25 mouse cellular contexts compared by ENCODE assay signal in the genomic region with DNA sequence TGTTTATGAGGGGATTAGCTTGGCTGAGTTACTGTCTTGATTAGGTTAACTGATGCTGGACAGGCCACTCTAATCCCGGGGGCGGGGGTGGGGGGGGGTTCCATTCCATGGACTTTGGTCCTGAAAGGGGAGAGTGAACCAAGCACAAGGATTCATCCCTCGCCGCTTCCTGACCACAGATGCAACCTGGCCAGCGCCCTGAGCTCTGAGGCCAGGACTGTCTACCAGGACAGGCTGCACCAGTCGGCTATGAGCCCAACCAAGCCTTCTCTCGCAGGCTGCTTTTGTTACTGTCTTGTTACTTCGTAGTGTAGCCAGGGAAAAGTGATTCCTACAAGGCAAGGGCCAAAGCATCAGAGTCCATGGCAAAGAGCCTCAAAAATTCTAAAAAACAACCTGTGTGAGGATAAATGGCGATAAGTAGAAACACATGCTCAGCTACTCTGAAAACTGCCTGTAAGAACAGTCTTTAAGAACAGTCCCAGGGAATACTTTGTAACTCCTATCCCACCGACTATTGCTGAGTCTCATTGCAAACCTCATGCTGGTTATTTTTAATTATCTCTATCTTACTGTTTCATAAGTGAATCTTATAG.
DNase-seq lines count a peak whose midpoint lies in the region; ATAC-seq and TF ChIP-seq lines count a peak whose summit lies in the region.
"Had no signal": no experiment of that assay in that cellular context is flagged by ENCODE, and none has a peak within 500 bp of the region (broad histone marks: within the 10 kb centered on the region; RNA-seq: fewer than 3 reads in every experiment).

No protein-coding gene starts in this region.

- TF ChIP-seq CTCF in lung, postnatal 0 days (IDR thresholded peaks at IDR 0.05): no peak

- DNase-seq in cerebellum, adult 18-20 months: peak; percentile 30 to 47
- no peak for DNase-seq in cerebellum, postnatal 4 days (ENCODE audit: low spot score in 2 of 2)
- DNase-seq in embryonic facial prominence, embryonic 11.5 days (ENCODE audit: low spot score): peak; percentile 43
- DNase-seq in embryonic facial prominence, embryonic 10.5 days (ENCODE audit: low spot score): no peak
- DNase-seq in NIH3T3 (ENCODE audit: low read depth): peak; percentile 22
- peak; percentile 61 for DNase-seq in limb, embryonic 14.5 days (ENCODE audit: low spot score)
- no peak for DNase-seq in lung, postnatal 0 days (ENCODE audit: low spot score)
- DNase-seq in thymus, postnatal 10 days (ENCODE audit: low spot score in 2 of 2): no peak
- DNase-seq: adrenal gland, adult 2 months; adrenal gland, postnatal 25 days; embryo, embryonic 11 days; heart, adult 2 months; heart, postnatal 14 days; kidney, adult 18-20 months had no signal

- no peak for ATAC-seq in embryonic facial prominence, embryonic 11.5 days (replicated peaks; ENCODE audit: insufficient number of reproducible peaks, low FRiP score, low TSS enrichment, low read depth)
- ATAC-seq in limb, embryonic 14.5 days (ENCODE audit: low FRiP score, low read depth): peak; percentile 59; the same call in 1 of the 2 replicates
- ATAC-seq in lung, postnatal 0 days: no peak
- ATAC-seq: activated CD4-positive, CD25-positive, alpha-beta regulatory T cell, adult 4 months; forebrain, embryonic 14.5 days; intestine, embryonic 15.5 days; Patski had no signal

- H3K4me1 ChIP-seq in embryonic facial prominence, embryonic 11.5 days (ENCODE audit: control insufficient read depth, insufficient read depth, low read length): no peaks in the 10 kb centered on the region
- peaks cover 32% of the 10 kb centered on the region for H3K4me1 ChIP-seq in embryonic facial prominence, embryonic 10.5 days
- peaks cover 19% of the 10 kb centered on the region for H3K4me1 ChIP-seq in limb, embryonic 14.5 days (ENCODE audit: control insufficient read depth, insufficient read depth, low read length)
- H3K4me1 ChIP-seq in lung, postnatal 0 days (ENCODE audit: insufficient read depth, low read depth, low read length): no peaks in the 10 kb centered on the region
- H3K4me1 ChIP-seq: intestine, embryonic 15.5 days had no signal

- no peak overlapping the region for H3K4me3 ChIP-seq in embryonic facial prominence, embryonic 11.5 days (ENCODE audit: low read depth, low read length)
- no peak overlapping the region for H3K4me3 ChIP-seq in embryonic facial prominence, embryonic 10.5 days
- no peak overlapping the region for H3K4me3 ChIP-seq in limb, embryonic 14.5 days (replicated peaks; ENCODE audit: low read length)
- H3K4me3 ChIP-seq in lung, postnatal 0 days (ENCODE audit: low read depth, low read length): no peak overlapping the region
- H3K4me3 ChIP-seq: embryonic facial prominence, embryonic 15.5 days; erythroblast, embryonic 14.5 days; forebrain, embryonic 10.5 days; heart, adult 2 months; heart, embryonic 15.5 days; hindbrain, embryonic 10.5 days; intestine, embryonic 15.5 days had no signal

- WGBS in embryonic facial prominence, embryonic 11.5 days: 67% methylated on average over 10 of the region's 10 CpGs
- WGBS in embryonic facial prominence, embryonic 10.5 days: 77% methylated on average over 10 of the region's 10 CpGs
- WGBS in limb, embryonic 14.5 days: 50% methylated on average over 10 of the region's 10 CpGs
- WGBS in lung, postnatal 0 days: 79% methylated on average over 10 of the region's 10 CpGs

- H3K4me2 ChIP-seq in embryonic facial prominence, embryonic 11.5 days (ENCODE audit: low read depth, low read length): no peak overlapping the region
- H3K4me2 ChIP-seq in limb, embryonic 14.5 days (replicated peaks; ENCODE audit: low read depth, low read length, severe bottlenecking): no peak overlapping the region
- H3K4me2 ChIP-seq in lung, postnatal 0 days (replicated peaks; ENCODE audit: low read depth, low read length): no peak overlapping the region
- H3K4me2 ChIP-seq: embryonic facial prominence, embryonic 15.5 days; heart, embryonic 11.5 days; heart, embryonic 15.5 days; hindbrain, embryonic 14.5 days; intestine, embryonic 15.5 days had no signal

- no peaks in the 10 kb centered on the region for H3K27me3 ChIP-seq in embryonic facial prominence, embryonic 11.5 days (ENCODE audit: control insufficient read depth, insufficient read depth, low read length)
- no peaks in the 10 kb centered on the region for H3K27me3 ChIP-seq in embryonic facial prominence, embryonic 10.5 days (replicated peaks; ENCODE audit: low read depth, poor library complexity, severe bottlenecking)
- H3K27me3 ChIP-seq in limb, embryonic 14.5 days (ENCODE audit: control insufficient read depth, insufficient read depth, low read length): no peaks in the 10 kb centered on the region
- no peaks in the 10 kb centered on the region for H3K27me3 ChIP-seq in lung, postnatal 0 days (replicated peaks; ENCODE audit: insufficient read depth, low read length)
- H3K27me3 ChIP-seq: embryonic facial prominence, embryonic 15.5 days; heart, embryonic 15.5 days; intestine, embryonic 15.5 days; Patski had no signal

- H3K9ac ChIP-seq in embryonic facial prominence, embryonic 11.5 days (replicated peaks; ENCODE audit: low read length): no peak overlapping the region
- no peak overlapping the region for H3K9ac ChIP-seq in limb, embryonic 14.5 days (ENCODE audit: low read depth, low read length, severe bottlenecking)
- H3K9ac ChIP-seq in lung, postnatal 0 days (replicated peaks; ENCODE audit: low read depth): no peak overlapping the region
- H3K9ac ChIP-seq: embryonic facial prominence, embryonic 15.5 days; heart, embryonic 15.5 days; hindbrain, embryonic 14.5 days; intestine, embryonic 15.5 days had no signal

- H3K9me3 ChIP-seq in embryonic facial prominence, embryonic 11.5 days (replicated peaks; ENCODE audit: control insufficient read depth, low read length): no peaks in the 10 kb centered on the region
- no peaks in the 10 kb centered on the region for H3K9me3 ChIP-seq in embryonic facial prominence, embryonic 10.5 days
- H3K9me3 ChIP-seq in limb, embryonic 14.5 days (ENCODE audit: control insufficient read depth, low read length): no peaks in the 10 kb centered on the region
- no peaks in the 10 kb centered on the region for H3K9me3 ChIP-seq in lung, postnatal 0 days (ENCODE audit: low read length)
- H3K9me3 ChIP-seq: embryonic facial prominence, embryonic 15.5 days; forebrain, embryonic 10.5 days; heart, embryonic 15.5 days; hindbrain, embryonic 10.5 days; intestine, embryonic 15.5 days had no signal

- TF ChIP-seq EP300 in lung, postnatal 0 days (IDR thresholded peaks at IDR 0.05): no peak

- no peak for TF ChIP-seq POLR2A in limb, embryonic 14.5 days (IDR thresholded peaks at IDR 0.05; ENCODE audit: borderline replicate concordance, extremely low read depth, insufficient read depth, insufficient read length)

- no peaks in the 10 kb centered on the region for H3K36me3 ChIP-seq in embryonic facial prominence, embryonic 11.5 days (replicated peaks; ENCODE audit: control insufficient read depth, insufficient read depth, low read depth, low read length)
- no peaks in the 10 kb centered on the region for H3K36me3 ChIP-seq in embryonic facial prominence, embryonic 10.5 days (replicated peaks)
- H3K36me3 ChIP-seq in limb, embryonic 14.5 days (ENCODE audit: control insufficient read depth, insufficient read depth, low read length): no peaks in the 10 kb centered on the region
- no peaks in the 10 kb centered on the region for H3K36me3 ChIP-seq in lung, postnatal 0 days (ENCODE audit: insufficient read depth, low read length)
- H3K36me3 ChIP-seq: embryonic facial prominence, embryonic 15.5 days; forebrain, embryonic 10.5 days; heart, embryonic 15.5 days; hindbrain, embryonic 10.5 days; intestine, embryonic 15.5 days had no signal

- H3K27ac ChIP-seq in embryonic facial prominence, embryonic 11.5 days (replicated peaks; ENCODE audit: low read depth, low read length): no peak overlapping the region
- no peak overlapping the region; the same call in 1 of the 2 replicates for H3K27ac ChIP-seq in embryonic facial prominence, embryonic 10.5 days (replicated peaks)
- H3K27ac ChIP-seq in limb, embryonic 14.5 days (replicated peaks; ENCODE audit: low read depth, low read length): no peak overlapping the region
- no peak overlapping the region for H3K27ac ChIP-seq in lung, postnatal 0 days (ENCODE audit: low read length)
- H3K27ac ChIP-seq: embryonic facial prominence, embryonic 15.5 days; forebrain, embryonic 10.5 days; heart, adult 2 months; heart, embryonic 15.5 days; hindbrain, embryonic 10.5 days; hindbrain, embryonic 14.5 days; intestine, embryonic 15.5 days had no signal

Comparison
In these comparisons a context has a peak if more than half of its experiments do, and no peak if none do; other contexts are left out.
1. DNase-seq: peak in cerebellum, adult 18-20 months (2 of 2), embryonic facial prominence, embryonic 11.5 days (single experiment), NIH3T3 (single experiment) and limb, embryonic 14.5 days (single experiment); none in cerebellum, postnatal 4 days (0 of 2), embryonic facial prominence, embryonic 10.5 days (single experiment), lung, postnatal 0 days (single experiment) and thymus, postnatal 10 days (0 of 2).